Mouse (Mus musculus): Measurements from ENCODE around the gene Nfs1.

GRCm38 (mm10) chr2:156079674-156080073 lies 64.3 kb downstream of the Nfs1 start:
- TF ChIP-seq CTCF (conservative IDR thresholded peaks at IDR 0.05; ENCODE audit: insufficient read depth, insufficient read length, low read depth, low read length) (no peak), POLR2A (IDR thresholded peaks at IDR 0.05; ENCODE audit: low read depth, low read length) (no peak)

Measured in kidney, adult 2 months (tissue).